7 mouse cellular contexts compared by ENCODE assay signal in genomic region chr3:32669211-32669610, GRCm38 (mm10). TPM values are rescaled to one million over a fixed set of nuclear protein-coding genes. Genes with fewer than 3 reads are reported as not detected.
DNase-seq lines count a peak whose midpoint lies in the region; ATAC-seq and TF ChIP-seq lines count a peak whose summit lies in the region.

No protein-coding gene starts in this region.

- peak overlapping the region; percentile 3; the same call in 1 of the 2 replicates for H3K4me2 ChIP-seq in intestine, embryonic 14.5 days (ENCODE audit: low read length)
- H3K4me2 ChIP-seq in intestine, postnatal 0 days (replicated peaks; ENCODE audit: low read depth) = no peak overlapping the region
- H3K4me2 ChIP-seq in stomach, embryonic 16.5 days (ENCODE audit: low read depth, low read length) = no peak overlapping the region

- no peak overlapping the region for H3K9ac ChIP-seq in intestine, embryonic 14.5 days (ENCODE audit: low read length)
- H3K9ac ChIP-seq in intestine, postnatal 0 days (ENCODE audit: low read depth, low read length) = no peak overlapping the region
- no peak overlapping the region for H3K9ac ChIP-seq in stomach, embryonic 16.5 days (ENCODE audit: low read length)

- H3K27me3 ChIP-seq in intestine, embryonic 14.5 days (replicated peaks; ENCODE audit: control insufficient read depth, insufficient read depth, low read length) = no peaks in the 10 kb centered on the region
- no peaks in the 10 kb centered on the region for H3K27me3 ChIP-seq in intestine, postnatal 0 days (replicated peaks; ENCODE audit: control insufficient read depth, insufficient read depth, low read length)
- no peaks in the 10 kb centered on the region for H3K27me3 ChIP-seq in stomach, embryonic 16.5 days (ENCODE audit: control insufficient read depth, insufficient read depth, low read length)

- no peak for DNase-seq in intestine, embryonic 14.5 days (ENCODE audit: low spot score)
- peak; percentile 11 to 30 for DNase-seq in cerebellum, postnatal 10 days
- DNase-seq in gastrocnemius, adult 2 months = peak; percentile 42
- peak; percentile 33 to 46 for DNase-seq in kidney, postnatal 36 days
- DNase-seq in spleen, adult 12 weeks (ENCODE audit: low spot score) = no peak

- no peaks in the 10 kb centered on the region for H3K9me3 ChIP-seq in intestine, embryonic 14.5 days (ENCODE audit: control insufficient read depth, low read length)
- H3K9me3 ChIP-seq in intestine, postnatal 0 days (ENCODE audit: control insufficient read depth) = no peaks in the 10 kb centered on the region
- no peaks in the 10 kb centered on the region for H3K9me3 ChIP-seq in stomach, embryonic 16.5 days (replicated peaks; ENCODE audit: control insufficient read depth, low read length)

- no peak for TF ChIP-seq CTCF in intestine, postnatal 0 days (IDR thresholded peaks at IDR 0.05; ENCODE audit: low read depth)
- TF ChIP-seq CTCF in gastrocnemius, adult 2 months (IDR thresholded peaks at IDR 0.05) = no peak

- peaks cover 4% of the 10 kb centered on the region; the same call in 1 of the 2 replicates for H3K4me1 ChIP-seq in intestine, embryonic 14.5 days (replicated peaks; ENCODE audit: control insufficient read depth, insufficient read depth, low read length)
- H3K4me1 ChIP-seq in intestine, postnatal 0 days (replicated peaks; ENCODE audit: control insufficient read depth, insufficient read depth, low read length) = no peaks in the 10 kb centered on the region
- H3K4me1 ChIP-seq in stomach, embryonic 16.5 days (ENCODE audit: control insufficient read depth, insufficient read depth, low read length) = no peaks in the 10 kb centered on the region

- H3K27ac ChIP-seq in intestine, embryonic 14.5 days (ENCODE audit: low read depth) = peak overlapping the region; percentile 28; the same call in 1 of the 2 replicates
- no peak overlapping the region for H3K27ac ChIP-seq in intestine, postnatal 0 days (ENCODE audit: low read depth, low read length)
- peak overlapping the region; percentile 86 for H3K27ac ChIP-seq in gastrocnemius, adult 2 months
- peak overlapping the region; percentile 51; the same call in 1 of the 2 replicates for H3K27ac ChIP-seq in stomach, embryonic 16.5 days (ENCODE audit: low read length)

- no peak for ATAC-seq in intestine, embryonic 14.5 days (replicated peaks; ENCODE audit: low FRiP score, low TSS enrichment, low read depth)
- no peak for ATAC-seq in intestine, postnatal 0 days
- 0 out of 2 replicates have a peak, but pooled peaks have one; percentile 33 for ATAC-seq in stomach, embryonic 16.5 days (ENCODE audit: insufficient read depth, low FRiP score)

- no peaks in the 10 kb centered on the region for H3K36me3 ChIP-seq in intestine, embryonic 14.5 days (ENCODE audit: control insufficient read depth, insufficient read depth, low read length)
- H3K36me3 ChIP-seq in intestine, postnatal 0 days (ENCODE audit: control insufficient read depth, insufficient read depth) = no peaks in the 10 kb centered on the region
- no peaks in the 10 kb centered on the region for H3K36me3 ChIP-seq in stomach, embryonic 16.5 days (ENCODE audit: control insufficient read depth, insufficient read depth, low read length)

- no peak overlapping the region for H3K4me3 ChIP-seq in intestine, embryonic 14.5 days (ENCODE audit: low read depth, low read length)
- H3K4me3 ChIP-seq in intestine, postnatal 0 days (ENCODE audit: low read depth, low read length) = no peak overlapping the region
- H3K4me3 ChIP-seq in gastrocnemius, adult 2 months = peak overlapping the region; percentile 50
- no peak overlapping the region for H3K4me3 ChIP-seq in stomach, embryonic 16.5 days (replicated peaks; ENCODE audit: low read length)

- 71% methylated on average over 6 of the region's 6 CpGs for WGBS in intestine, embryonic 14.5 days
- WGBS in intestine, postnatal 0 days = 59% methylated on average over 6 of the region's 6 CpGs
- WGBS in stomach, embryonic 16.5 days = 59% methylated on average over 6 of the region's 6 CpGs

- intact Hi-C loops in gastrocnemius, adult 2 months (cut with DNase I) = loop anchor here (10.0 kb wide), 1 partner anchor 54 kb away; the partner anchor contains the start of gene Gnb4

RNA-seq across cellular contexts. Expression of gene Actl6a, which starts 36.9 kb away (rescaled TPM):
- 159 and 182 TPM in 2 replicates for polyA plus RNA-seq in intestine, embryonic 14.5 days (2014; fragmentation: Nextera tagmentation; extraction: Ambion mirVana)
- 47.9 and 49.2 TPM in 2 replicates for polyA plus RNA-seq in intestine, postnatal 0 days (2015; fragmentation: Nextera tagmentation; extraction: Ambion mirVana)
- total RNA-seq in gastrocnemius, adult 2 months (2021) = 10 to 100 TPM; 13.1 to 16.0 TPM
- polyA plus RNA-seq in stomach, embryonic 16.5 days (2015; fragmentation: Nextera tagmentation; extraction: Ambion mirVana) = 120 TPM in 2 replicates

RNA-seq across cellular contexts. Expression of gene Gnb4, which starts 52.8 kb away (rescaled TPM):
- polyA plus RNA-seq in intestine, embryonic 14.5 days (2014; fragmentation: Nextera tagmentation; extraction: Ambion mirVana) = 53.0 and 64.2 TPM in 2 replicates
- 31.5 and 31.8 TPM in 2 replicates for polyA plus RNA-seq in intestine, postnatal 0 days (2015; fragmentation: Nextera tagmentation; extraction: Ambion mirVana)
- total RNA-seq in gastrocnemius, adult 2 months (2021) = 1 to 10 TPM; 4.3 to 7.2 TPM
- polyA plus RNA-seq in stomach, embryonic 16.5 days (2015; fragmentation: Nextera tagmentation; extraction: Ambion mirVana) = 66.1 and 73.3 TPM in 2 replicates

Comparison
In these comparisons a context has a peak if more than half of its experiments do, and no peak if none do; other contexts are left out.
1. DNase-seq: peak in cerebellum, postnatal 10 days (2 of 2), gastrocnemius, adult 2 months (single experiment) and kidney, postnatal 36 days (2 of 2); none in intestine, embryonic 14.5 days (single experiment) and spleen, adult 12 weeks (single experiment).